Mouse (Mus musculus): Measurements from ENCODE around the gene Tha1. TPM values are rescaled to one million over a fixed set of nuclear protein-coding genes. Genes with fewer than 3 reads are reported as not detected.

Tha1 gene
- polyA plus RNA-seq, 1 experiment: 27.7 TPM

- WGBS: 27% methylated on average over 9 of the region's 9 CpGs
- H3K4me3 ChIP-seq (ENCODE audit: low read depth, low read length): no peak overlapping the region
- no peak for TF ChIP-seq POLR2A (IDR thresholded peaks at IDR 0.05; ENCODE audit: low read depth, low read length)
- no peak for TF ChIP-seq CTCF (IDR thresholded peaks at IDR 0.05; ENCODE audit: extremely low read depth, insufficient read length, insufficient replicate concordance, low read depth, low read length)
- peak overlapping the region; percentile 97 for H3K27ac ChIP-seq (ENCODE audit: insufficient read depth, low read depth, low read length)
- H3K4me1 ChIP-seq (ENCODE audit: control insufficient read depth, insufficient read depth, insufficient read length, low read length): peaks cover 57% of the 10 kb centered on the region
- no peaks in the 10 kb centered on the region for H3K27me3 ChIP-seq (ENCODE audit: control insufficient read depth, insufficient read depth, low read length)
- H3K36me3 ChIP-seq (ENCODE audit: control insufficient read depth, insufficient read depth, low read length): no peaks in the 10 kb centered on the region
Measured at GRCm38 (mm10) chr11:117830401-117830800, 42.9 kb downstream of the Tha1 start.

GRCm38 (mm10) chr11:117829671-117830215, 43.5 kb downstream of the Tha1 start:
- TF ChIP-seq CTCF (IDR thresholded peaks at IDR 0.05; ENCODE audit: extremely low read depth, insufficient read length, insufficient replicate concordance, low read depth, low read length) (no peak), POLR2A (IDR thresholded peaks at IDR 0.05; ENCODE audit: low read depth, low read length) (no peak)
- peaks cover 57% of the 10 kb centered on the region for H3K4me1 ChIP-seq (ENCODE audit: control insufficient read depth, insufficient read depth, insufficient read length, low read length)
- H3K27ac ChIP-seq (ENCODE audit: insufficient read depth, low read depth, low read length): peak overlapping the region; percentile 97
- no peaks in the 10 kb centered on the region for H3K27me3 ChIP-seq (ENCODE audit: control insufficient read depth, insufficient read depth, low read length)
- H3K36me3 ChIP-seq (ENCODE audit: control insufficient read depth, insufficient read depth, low read length): no peaks in the 10 kb centered on the region
- WGBS: 9% methylated on average over 2 of the region's 2 CpGs
- H3K4me3 ChIP-seq (ENCODE audit: low read depth, low read length): no peak overlapping the region

GRCm38 (mm10) chr11:117828888-117829604, 44.2 kb downstream of the Tha1 start:
- Histone ChIP-seq H3K4me3 (ENCODE audit: low read depth, low read length) (no peak overlapping the region), H3K4me1 (ENCODE audit: control insufficient read depth, insufficient read depth, insufficient read length, low read length) (peaks cover 54% of the 10 kb centered on the region), H3K27ac (ENCODE audit: insufficient read depth, low read depth, low read length) (peak overlapping the region; percentile 97), H3K27me3 (ENCODE audit: control insufficient read depth, insufficient read depth, low read length) (no peaks in the 10 kb centered on the region), H3K36me3 (ENCODE audit: control insufficient read depth, insufficient read depth, low read length) (no peaks in the 10 kb centered on the region)
- WGBS: 21% methylated on average over 9 of the region's 9 CpGs
- TF ChIP-seq CTCF (IDR thresholded peaks at IDR 0.05; ENCODE audit: extremely low read depth, insufficient read length, insufficient replicate concordance, low read depth, low read length) (no peak), POLR2A (IDR thresholded peaks at IDR 0.05; ENCODE audit: low read depth, low read length) (peak; percentile 52; the same call in 1 of the 2 replicates)

GRCm38 (mm10) chr11:117828149-117828887, 45.0 kb downstream of the Tha1 start:
- Histone ChIP-seq H3K36me3 (ENCODE audit: control insufficient read depth, insufficient read depth, low read length) (no peaks in the 10 kb centered on the region), H3K4me3 (ENCODE audit: low read depth, low read length) (peak overlapping the region; percentile 38), H3K27me3 (ENCODE audit: control insufficient read depth, insufficient read depth, low read length) (no peaks in the 10 kb centered on the region), H3K4me1 (ENCODE audit: control insufficient read depth, insufficient read depth, insufficient read length, low read length) (peaks cover 50% of the 10 kb centered on the region), H3K27ac (ENCODE audit: insufficient read depth, low read depth, low read length) (peak overlapping the region; percentile 97)
- TF ChIP-seq POLR2A (IDR thresholded peaks at IDR 0.05; ENCODE audit: low read depth, low read length) (no peak), CTCF (IDR thresholded peaks at IDR 0.05; ENCODE audit: extremely low read depth, insufficient read length, insufficient replicate concordance, low read depth, low read length) (no peak)
- whole genome bisulfite sequencing: 12% methylated on average over 18 of the region's 18 CpGs

- TF ChIP-seq CTCF (IDR thresholded peaks at IDR 0.05; ENCODE audit: extremely low read depth, insufficient read length, insufficient replicate concordance, low read depth, low read length): no peak
- TF ChIP-seq POLR2A (IDR thresholded peaks at IDR 0.05; ENCODE audit: low read depth, low read length): no peak
- Histone ChIP-seq H3K27me3 (ENCODE audit: control insufficient read depth, insufficient read depth, low read length) (no peaks in the 10 kb centered on the region), H3K36me3 (ENCODE audit: control insufficient read depth, insufficient read depth, low read length) (0 out of 2 replicates have a peak, but pooled peaks cover 2% of the 10 kb centered on the region), H3K27ac (ENCODE audit: insufficient read depth, low read depth, low read length) (peak overlapping the region; percentile 97), H3K4me3 (ENCODE audit: low read depth, low read length) (peak overlapping the region; percentile 38), H3K4me1 (ENCODE audit: control insufficient read depth, insufficient read depth, insufficient read length, low read length) (peaks cover 51% of the 10 kb centered on the region)
- 17% methylated on average over 3 of the region's 3 CpGs for WGBS
Measured at GRCm38 (mm10) chr11:117827386-117827785, 45.9 kb downstream of the Tha1 start.

GRCm38 (mm10) chr11:117826916-117827315, 46.4 kb downstream of the Tha1 start:
- WGBS: 37% methylated on average over 8 of the region's 8 CpGs
- peak overlapping the region; percentile 97 for H3K27ac ChIP-seq (ENCODE audit: insufficient read depth, low read depth, low read length)
- H3K36me3 ChIP-seq (ENCODE audit: control insufficient read depth, insufficient read depth, low read length): 0 out of 2 replicates have a peak, but pooled peaks cover 2% of the 10 kb centered on the region
- H3K4me1 ChIP-seq (ENCODE audit: control insufficient read depth, insufficient read depth, insufficient read length, low read length): peaks cover 54% of the 10 kb centered on the region
- TF ChIP-seq POLR2A (IDR thresholded peaks at IDR 0.05; ENCODE audit: low read depth, low read length) (no peak), CTCF (IDR thresholded peaks at IDR 0.05; ENCODE audit: extremely low read depth, insufficient read length, insufficient replicate concordance, low read depth, low read length) (no peak)
- 0 out of 2 replicates have a peak overlapping the region, but pooled peaks have one; percentile 0 for H3K4me3 ChIP-seq (ENCODE audit: low read depth, low read length)
- H3K27me3 ChIP-seq (ENCODE audit: control insufficient read depth, insufficient read depth, low read length): no peaks in the 10 kb centered on the region

GRCm38 (mm10) chr11:117826164-117826563, 47.1 kb downstream of the Tha1 start:
- 26% methylated on average over 5 of the region's 5 CpGs for WGBS
- H3K27ac ChIP-seq (ENCODE audit: insufficient read depth, low read depth, low read length): peak overlapping the region; percentile 56
- peaks cover 56% of the 10 kb centered on the region for H3K4me1 ChIP-seq (ENCODE audit: control insufficient read depth, insufficient read depth, insufficient read length, low read length)
- TF ChIP-seq POLR2A (IDR thresholded peaks at IDR 0.05; ENCODE audit: low read depth, low read length): no peak
- TF ChIP-seq CTCF (IDR thresholded peaks at IDR 0.05; ENCODE audit: extremely low read depth, insufficient read length, insufficient replicate concordance, low read depth, low read length): no peak
- H3K36me3 ChIP-seq (ENCODE audit: control insufficient read depth, insufficient read depth, low read length): 0 out of 2 replicates have a peak, but pooled peaks cover 2% of the 10 kb centered on the region
- peak overlapping the region; percentile 67 for H3K4me3 ChIP-seq (ENCODE audit: low read depth, low read length)
- no peaks in the 10 kb centered on the region for H3K27me3 ChIP-seq (ENCODE audit: control insufficient read depth, insufficient read depth, low read length)

All from small intestine, adult 2 months (tissue).